Mouse (Mus musculus) ES-Bruce4 (cell line): ENCODE results near the gene Nr0b2. TPM values are rescaled to one million over a fixed set of nuclear protein-coding genes. Genes with fewer than 3 reads are reported as not detected.

ENCODE experiments used
- H3K27ac ChIP-seq: 2 replicates; pipeline ENCODE4 v1.5.1; 2012; ENCODE audit warnings: low read length, inconsistent platforms; ENCODE audit not compliant: insufficient read depth
- H3K27me3 ChIP-seq: 2 replicates; pipeline ENCODE4 v1.6.1; 2012; ENCODE audit warnings: mild to moderate bottlenecking, low read length, inconsistent platforms; ENCODE audit not compliant: control insufficient read depth, poor library complexity, insufficient read depth, severe bottlenecking
- H3K36me3 ChIP-seq: 2 replicates; pipeline ENCODE4 v1.6.1; 2012; ENCODE audit warnings: inconsistent platforms, mild to moderate bottlenecking, low read length, moderate library complexity; ENCODE audit not compliant: control insufficient read depth, poor library complexity, insufficient read depth, severe bottlenecking
- H3K4me1 ChIP-seq: one replicate; pipeline ENCODE4 v1.8.1; 2011; ENCODE audit warnings: low read length; ENCODE audit not compliant: control insufficient read depth, insufficient read depth
- H3K4me3 ChIP-seq: 2 replicates; pipeline ENCODE4 v1.5.1; 2011; ENCODE audit warnings: low read depth, mild to moderate bottlenecking, low read length
- H3K9ac ChIP-seq: 2 replicates; pipeline ENCODE4 v1.6.1; 2012; ENCODE audit warnings: low read depth, mild to moderate bottlenecking, inconsistent platforms; ENCODE audit not compliant: poor library complexity, severe bottlenecking
- H3K9me3 ChIP-seq: replicated peaks from 2 replicates; pipeline ENCODE4 v1.6.1; 2012; ENCODE audit warnings: mild to moderate bottlenecking, low read length, inconsistent platforms; ENCODE audit not compliant: control insufficient read depth, poor library complexity, insufficient read depth, severe bottlenecking
- CTCF ChIP-seq: IDR thresholded peaks from one replicate; pipeline ENCODE4 v1.8.1; 2011; ENCODE audit warnings: low read depth, low read length
- EP300 ChIP-seq: IDR thresholded peaks from 2 replicates; pipeline ENCODE4 v1.6.1; 2011; ENCODE audit warnings: low read depth, low read length; ENCODE audit not compliant: insufficient read depth
- POLR2A ChIP-seq: IDR thresholded peaks from one replicate; pipeline ENCODE4 v1.8.1; 2011; ENCODE audit warnings: low read length; ENCODE audit not compliant: insufficient read depth
- polyA plus RNA-seq: library from polyadenylated mRNA; stranded (reverse); fragments of >200 nt; gene quantifications from 2 replicates; pipeline ENCODE4 v1.2.4, GENCODE M21; 2011; ENCODE audit warnings: low read depth; ENCODE audit not compliant: missing spikeins, insufficient read depth, insufficient read length

Gene Nr0b2
- polyA plus RNA-seq, 1 experiment: not detected

DNA sequence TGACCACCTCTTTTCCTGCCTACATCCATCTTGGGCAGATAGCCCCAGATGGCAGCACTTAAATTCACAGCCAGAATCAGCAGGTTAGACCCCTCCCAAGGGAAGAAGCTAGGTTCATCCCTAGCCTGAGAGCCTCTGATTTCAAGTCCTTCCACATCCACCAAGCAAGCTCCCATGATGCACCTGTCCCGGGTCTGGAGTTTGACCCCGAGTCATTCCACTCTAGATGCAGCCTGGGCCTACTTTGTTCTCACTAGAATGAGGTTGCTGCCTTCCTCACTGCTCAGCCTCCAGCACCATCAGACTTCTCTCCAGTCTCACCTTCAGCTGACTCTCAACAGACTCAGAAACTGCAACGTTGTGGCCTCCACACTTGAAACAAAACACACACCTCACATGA lies 17.1 kb upstream of the Nr0b2 start:
- Histone ChIP-seq H3K4me1 (no peaks in the 10 kb centered on the region), H3K27me3 (no peaks in the 10 kb centered on the region), H3K9me3 (no peaks in the 10 kb centered on the region), H3K9ac (no peak overlapping the region), H3K36me3 (peaks cover 61% of the 10 kb centered on the region), H3K4me3 (no peak overlapping the region), H3K27ac (no peak overlapping the region)
- TF ChIP-seq EP300: no peak
- no peak for TF ChIP-seq POLR2A
- no peak for TF ChIP-seq CTCF

DNA sequence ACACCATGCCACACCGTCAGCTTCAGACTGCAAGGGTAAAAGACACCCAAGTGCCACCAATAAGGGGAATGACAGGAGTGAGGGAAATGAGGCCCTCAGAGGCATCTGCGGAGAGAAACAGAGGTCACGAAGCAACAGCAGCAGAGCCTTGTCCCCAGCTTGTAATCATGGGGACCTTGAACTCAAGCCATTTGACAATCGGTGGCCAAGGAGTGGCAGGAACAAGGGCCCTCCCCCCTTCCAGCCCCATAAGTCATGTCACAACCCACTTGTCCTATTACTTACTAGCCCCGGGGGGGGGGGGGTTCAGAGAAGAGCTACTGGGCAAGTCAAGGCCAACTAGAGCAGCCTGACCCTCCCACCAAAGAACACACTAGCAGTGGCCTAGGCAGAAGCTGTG lies 16.5 kb upstream of the Nr0b2 start:
- Histone ChIP-seq H3K4me1 (no peaks in the 10 kb centered on the region), H3K9ac (no peak overlapping the region), H3K27ac (no peak overlapping the region), H3K36me3 (peaks cover 62% of the 10 kb centered on the region), H3K27me3 (no peaks in the 10 kb centered on the region), H3K4me3 (no peak overlapping the region), H3K9me3 (no peaks in the 10 kb centered on the region)
- TF ChIP-seq POLR2A (no peak), EP300 (no peak), CTCF (no peak)

DNA sequence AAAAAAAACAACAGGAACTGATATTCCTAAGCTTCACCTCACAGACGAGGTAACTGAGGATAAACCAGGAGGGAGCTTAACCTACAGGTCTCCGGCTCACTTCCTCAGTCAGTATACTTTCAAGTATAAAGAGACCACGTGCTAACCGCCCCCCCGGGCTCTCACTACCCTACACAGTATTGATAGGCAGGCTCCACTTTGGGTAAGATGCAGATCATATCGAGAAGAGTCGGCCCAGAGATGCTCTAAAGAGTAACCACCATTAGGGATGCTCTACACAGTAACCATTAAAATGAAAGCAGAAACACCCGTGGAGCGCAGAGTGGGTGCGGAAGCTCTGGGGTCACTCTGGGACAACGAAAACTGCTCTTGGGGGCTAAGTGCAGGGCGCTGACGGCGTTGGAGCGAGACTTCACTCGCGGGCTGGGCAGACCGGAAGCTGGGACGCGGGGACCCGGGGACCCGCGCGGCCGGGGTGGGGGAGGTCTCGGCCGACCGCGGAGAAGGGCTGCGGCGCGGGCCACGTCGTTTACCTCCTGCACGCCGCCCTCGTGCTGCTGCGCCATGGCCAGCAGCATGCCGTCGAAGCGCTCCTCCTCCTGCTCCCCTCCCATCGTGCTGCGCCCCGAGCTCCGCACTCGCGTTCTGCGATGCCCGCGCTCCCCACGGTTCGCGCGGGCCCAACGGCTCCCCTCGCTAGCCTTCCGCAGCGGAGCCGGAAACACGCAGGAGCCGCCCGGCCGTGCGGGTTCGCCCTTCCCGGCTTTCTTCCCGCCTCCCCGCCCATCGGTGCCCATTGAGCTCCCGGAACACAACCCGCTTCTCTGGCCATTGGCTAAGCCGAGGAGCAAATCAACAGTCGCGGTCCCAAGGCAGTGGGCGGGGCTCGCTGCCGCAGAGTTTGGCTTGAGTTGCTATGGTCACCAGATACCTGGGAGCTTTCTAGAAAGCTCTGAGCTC lies 7.6 kb upstream of the Nr0b2 start, which contains the start of gene Nudc:
Gene Nudc, minus strand, starts transcription at position 725 of the 960 bp plus-strand sequence.
- TF ChIP-seq POLR2A (no peak), CTCF (no peak), EP300 (no peak)
- H3K9ac ChIP-seq: peak within 1 kb of the TSS; percentile 83
- no peaks in the 10 kb centered on the region for H3K9me3 ChIP-seq
- peak within 1 kb of the TSS; percentile 98 for H3K4me3 ChIP-seq
- H3K36me3 ChIP-seq: peaks cover 30% of the 10 kb centered on the region
- H3K27me3 ChIP-seq: no peaks in the 10 kb centered on the region
- H3K27ac ChIP-seq: no peak within 1 kb of the TSS
- peaks cover 4% of the 10 kb centered on the region for H3K4me1 ChIP-seq

DNA sequence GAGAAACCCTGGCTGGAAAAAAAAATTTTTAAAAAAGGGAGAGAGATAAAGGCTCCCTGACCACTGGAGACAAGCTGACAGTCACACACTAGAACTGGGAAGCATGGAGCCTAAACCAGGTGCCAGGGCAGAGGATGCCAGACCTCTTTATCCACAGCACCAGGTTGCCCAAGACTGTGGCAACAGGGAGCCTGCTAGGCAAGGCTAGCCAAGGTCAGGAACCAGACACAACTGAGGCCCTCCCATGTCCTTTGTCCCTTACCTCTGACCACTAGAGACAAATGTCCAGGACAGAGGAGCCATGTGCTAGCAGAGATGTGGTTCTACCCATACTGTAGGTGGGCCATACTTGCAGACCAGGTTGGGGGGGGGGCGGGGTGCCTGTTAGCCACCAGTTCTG lies 1.1 kb upstream of the Nr0b2 start:
- H3K36me3 ChIP-seq: no peaks in the 10 kb centered on the region
- no peaks in the 10 kb centered on the region for H3K9me3 ChIP-seq
- H3K9ac ChIP-seq: no peak overlapping the region
- H3K4me3 ChIP-seq: no peak overlapping the region
- no peak overlapping the region for H3K27ac ChIP-seq
- H3K27me3 ChIP-seq: no peaks in the 10 kb centered on the region
- no peaks in the 10 kb centered on the region for H3K4me1 ChIP-seq
- TF ChIP-seq CTCF (no peak), EP300 (no peak), POLR2A (no peak)

DNA sequence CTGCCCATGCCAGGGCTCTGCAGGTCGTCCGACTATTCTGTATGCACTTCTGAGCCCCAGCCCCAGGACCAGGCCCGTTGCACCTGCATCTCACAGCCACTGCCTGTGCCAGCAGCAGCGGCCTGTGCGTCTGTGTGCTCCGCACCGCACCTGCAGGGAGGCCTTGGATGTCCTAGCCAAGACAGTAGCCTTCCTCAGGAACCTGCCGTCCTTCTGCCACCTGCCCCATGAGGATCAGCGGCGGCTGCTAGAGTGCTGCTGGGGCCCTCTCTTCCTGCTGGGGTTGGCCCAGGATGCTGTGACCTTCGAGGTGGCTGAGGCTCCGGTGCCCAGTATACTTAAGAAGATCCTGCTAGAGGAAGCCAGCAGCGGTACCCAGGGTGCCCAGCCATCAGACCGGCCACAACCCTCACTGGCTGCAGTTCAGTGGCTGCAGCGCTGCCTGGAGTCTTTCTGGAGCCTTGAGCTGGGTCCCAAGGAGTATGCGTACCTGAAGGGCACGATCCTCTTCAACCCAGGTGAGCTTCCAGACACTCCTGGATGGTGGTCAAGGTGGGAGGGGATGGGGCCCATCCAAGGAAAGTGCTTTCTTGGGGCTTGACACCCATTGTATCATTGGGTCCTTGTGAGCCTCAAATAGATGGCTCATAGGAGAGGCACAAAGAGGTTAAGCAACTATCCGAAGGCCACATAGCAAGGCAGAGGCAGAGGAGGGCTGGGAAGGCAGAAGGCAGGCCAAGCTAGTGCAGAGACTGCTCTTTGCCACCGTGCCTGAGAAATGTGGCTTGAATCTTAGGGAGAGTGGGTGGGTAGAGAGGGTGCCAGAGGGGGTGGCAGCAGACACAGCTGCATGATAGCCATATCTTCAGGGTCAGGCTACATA lies 513 bp downstream of the Nr0b2 start:
- H3K4me3 ChIP-seq: peak overlapping the region; percentile 16
- no peaks in the 10 kb centered on the region for H3K36me3 ChIP-seq
- no peaks in the 10 kb centered on the region for H3K9me3 ChIP-seq
- no peak overlapping the region for H3K27ac ChIP-seq
- H3K27me3 ChIP-seq: no peaks in the 10 kb centered on the region
- peak overlapping the region; percentile 12; the same call in 1 of the 2 replicates for H3K9ac ChIP-seq
- TF ChIP-seq EP300 (no peak), CTCF (no peak), POLR2A (no peak)
- H3K4me1 ChIP-seq: no peaks in the 10 kb centered on the region
